Mouse (Mus musculus) hindlimb bud, embryonic 11.5 days (tissue): ENCODE measurements at regions not wholly inside any gene's neighbourhood (a gene's known extent, or its start where the extent isn't known, plus 50 kb on each side); places are given as distances from the start of the nearest gene placed in this dataset.
A peak's percentile ranks its signal among the peaks of the same experiment; 100 is the strongest.
"Not testable (repeated sequence)": the region's sequence is repeated elsewhere in the genome, so short reads cannot be mapped to it uniquely, and the experiment has no call there.

Experiments used
- DNase-seq: peaks from one replicate; pipeline ENCODE4 v3.0.0-alpha.2; 2012; ENCODE audit warnings: low read depth, low spot score; ENCODE audit errors: extremely low spot score

GRCm38 (mm10) chr3:59563486-59564006 is 166.0 kb upstream of the Gm5538 start:
- DNase-seq = not testable (repeated sequence)

GRCm38 (mm10) chr3:59542621-59543020 is 187.0 kb upstream of the Gm5538 start:
- DNase-seq = no peak

- not testable (repeated sequence) for DNase-seq
These were observed 189.0 kb upstream of the Gm5538 start for GRCm38 (mm10) chr3:59540547-59540946.

- not testable (repeated sequence) for DNase-seq
These were observed 189.7 kb upstream of the Gm5538 start for GRCm38 (mm10) chr3:59539893-59540292.

GRCm38 (mm10) chr3:59531311-59531834 is 187.2 kb upstream of the Igsf10 start:
- DNase-seq = no peak

GRCm38 (mm10) chr3:59530592-59531310 is 186.6 kb upstream of the Igsf10 start:
- no peak for DNase-seq

- no peak for DNase-seq
These were observed 176.6 kb upstream of the Igsf10 start for GRCm38 (mm10) chr3:59520766-59521165.

- no peak for DNase-seq
These were observed 133.9 kb upstream of the Igsf10 start for GRCm38 (mm10) chr3:59478095-59478494.

GRCm38 (mm10) chr3:59477441-59478061 is 133.4 kb upstream of the Igsf10 start:
- no peak for DNase-seq

GRCm38 (mm10) chr3:59468956-59469355 is 124.8 kb upstream of the Igsf10 start:
- no peak for DNase-seq

- no peak for DNase-seq
These were observed 118.4 kb upstream of the Igsf10 start for GRCm38 (mm10) chr3:59462341-59463158.

GRCm38 (mm10) chr3:59456938-59457337 is 112.7 kb upstream of the Igsf10 start:
- no peak for DNase-seq

- DNase-seq = peak; percentile 31
These were observed 106.9 kb upstream of the Igsf10 start for GRCm38 (mm10) chr3:59451084-59451483.

GRCm38 (mm10) chr3:59423621-59424020 is 79.4 kb upstream of the Igsf10 start:
- DNase-seq = no peak

GRCm38 (mm10) chr3:59409131-59409530 is 64.9 kb upstream of the Igsf10 start:
- DNase-seq = no peak

GRCm38 (mm10) chr3:59406035-59406434 is 61.8 kb upstream of the Igsf10 start:
- no peak for DNase-seq

GRCm38 (mm10) chr3:59401856-59402255 is 57.7 kb upstream of the Igsf10 start:
- DNase-seq = no peak

GRCm38 (mm10) chr3:59401425-59401824 is 57.2 kb upstream of the Igsf10 start:
- no peak for DNase-seq
